Mouse (Mus musculus): ENCODE results near the gene Pou3f1. TPM values are rescaled to one million over a fixed set of nuclear protein-coding genes. Genes with fewer than 3 reads are reported as not detected.

Gene Pou3f1
- polyA plus RNA-seq, 1 experiment from 2014 or later: 0.36 TPM

- Histone ChIP-seq H3K4me1 (replicated peaks) (peaks cover 20% of the 10 kb centered on the region), H3K4me2 (peak overlapping the region; percentile 73), H3K36me3 (0 out of 2 replicates have a peak, but pooled peaks cover 4% of the 10 kb centered on the region), H3K9ac (no peak overlapping the region), H3K9me3 (replicated peaks) (no peaks in the 10 kb centered on the region), H3K4me3 (no peak overlapping the region), H3K27me3 (replicated peaks) (peaks cover 76% of the 10 kb centered on the region), H3K27ac (ENCODE audit: poor library complexity, severe bottlenecking) (no peak overlapping the region)
- ATAC-seq (ENCODE audit: insufficient number of reproducible peaks, low FRiP score): no peak
- whole genome bisulfite sequencing: 18% methylated on average over 7 of the region's 7 CpGs
These were observed 15.0 kb downstream of the Pou3f1 start for GRCm38 (mm10) chr4:124671583-124671982.

GRCm38 (mm10) chr4:124672347-124673320 lies 16.0 kb downstream of the Pou3f1 start:
- Histone ChIP-seq H3K9ac (peak overlapping the region; percentile 54; the same call in 1 of the 2 replicates), H3K27ac (ENCODE audit: poor library complexity, severe bottlenecking) (no peak overlapping the region), H3K9me3 (replicated peaks) (no peaks in the 10 kb centered on the region), H3K27me3 (replicated peaks) (peaks cover 65% of the 10 kb centered on the region), H3K36me3 (peaks cover 9% of the 10 kb centered on the region), H3K4me3 (peak overlapping the region; percentile 37), H3K4me2 (peak overlapping the region; percentile 73), H3K4me1 (replicated peaks) (peaks cover 20% of the 10 kb centered on the region)
- WGBS: 3% methylated on average over 26 of the region's 31 CpGs
- no peak for ATAC-seq (ENCODE audit: insufficient number of reproducible peaks, low FRiP score)

- Histone ChIP-seq H3K9me3 (replicated peaks) (no peaks in the 10 kb centered on the region), H3K27ac (ENCODE audit: poor library complexity, severe bottlenecking) (no peak overlapping the region), H3K36me3 (peaks cover 26% of the 10 kb centered on the region), H3K4me2 (no peak overlapping the region), H3K4me3 (no peak overlapping the region), H3K4me1 (replicated peaks) (peaks cover 23% of the 10 kb centered on the region), H3K27me3 (replicated peaks) (peaks cover 48% of the 10 kb centered on the region), H3K9ac (no peak overlapping the region)
- no peak for ATAC-seq (ENCODE audit: insufficient number of reproducible peaks, low FRiP score)
- 66% methylated on average over 17 of the region's 17 CpGs for WGBS
These were observed 17.9 kb downstream of the Pou3f1 start for GRCm38 (mm10) chr4:124674334-124675032.

GRCm38 (mm10) chr4:124675037-124675436 lies 18.4 kb downstream of the Pou3f1 start:
- H3K4me1 ChIP-seq (replicated peaks): peaks cover 24% of the 10 kb centered on the region
- WGBS: 3% methylated on average over 4 of the region's 4 CpGs
- no peak overlapping the region for H3K9ac ChIP-seq
- H3K36me3 ChIP-seq: peaks cover 31% of the 10 kb centered on the region
- H3K9me3 ChIP-seq (replicated peaks): no peaks in the 10 kb centered on the region
- ATAC-seq (ENCODE audit: insufficient number of reproducible peaks, low FRiP score): no peak
- peaks cover 46% of the 10 kb centered on the region for H3K27me3 ChIP-seq (replicated peaks)
- no peak overlapping the region for H3K4me3 ChIP-seq
- no peak overlapping the region for H3K27ac ChIP-seq (ENCODE audit: poor library complexity, severe bottlenecking)
- H3K4me2 ChIP-seq: no peak overlapping the region

- H3K9me3 ChIP-seq (replicated peaks): no peaks in the 10 kb centered on the region
- WGBS: 85% methylated on average over 6 of the region's 6 CpGs
- H3K27me3 ChIP-seq (replicated peaks): peaks cover 36% of the 10 kb centered on the region
- H3K4me1 ChIP-seq (replicated peaks): peaks cover 24% of the 10 kb centered on the region
- no peak overlapping the region for H3K4me2 ChIP-seq
- no peak overlapping the region for H3K27ac ChIP-seq (ENCODE audit: poor library complexity, severe bottlenecking)
- no peak overlapping the region for H3K4me3 ChIP-seq
- H3K36me3 ChIP-seq: peaks cover 40% of the 10 kb centered on the region
- H3K9ac ChIP-seq: no peak overlapping the region
- no peak for ATAC-seq (ENCODE audit: insufficient number of reproducible peaks, low FRiP score)
These were observed 19.4 kb downstream of the Pou3f1 start for GRCm38 (mm10) chr4:124675958-124676357.

GRCm38 (mm10) chr4:124682270-124682669 lies 25.7 kb downstream of the Pou3f1 start:
- Histone ChIP-seq H3K4me3 (no peak overlapping the region), H3K4me2 (no peak overlapping the region), H3K36me3 (peaks cover 80% of the 10 kb centered on the region), H3K27me3 (replicated peaks) (no peaks in the 10 kb centered on the region), H3K4me1 (replicated peaks) (peaks cover 13% of the 10 kb centered on the region), H3K27ac (ENCODE audit: poor library complexity, severe bottlenecking) (no peak overlapping the region), H3K9me3 (replicated peaks) (no peaks in the 10 kb centered on the region), H3K9ac (no peak overlapping the region)
- no peak for ATAC-seq (ENCODE audit: insufficient number of reproducible peaks, low FRiP score)
- WGBS: 66% methylated on average over 7 of the region's 7 CpGs

GRCm38 (mm10) chr4:124683474-124683873 lies 26.9 kb downstream of the Pou3f1 start:
- Histone ChIP-seq H3K27me3 (replicated peaks) (no peaks in the 10 kb centered on the region), H3K9ac (no peak overlapping the region; the same call in 1 of the 2 replicates), H3K36me3 (peaks cover 81% of the 10 kb centered on the region), H3K27ac (ENCODE audit: poor library complexity, severe bottlenecking) (no peak overlapping the region), H3K4me3 (no peak overlapping the region), H3K9me3 (replicated peaks) (no peaks in the 10 kb centered on the region), H3K4me1 (replicated peaks) (peaks cover 13% of the 10 kb centered on the region), H3K4me2 (no peak overlapping the region)
- no peak for ATAC-seq (ENCODE audit: insufficient number of reproducible peaks, low FRiP score)
- 91% methylated on average over 4 of the region's 4 CpGs for WGBS

GRCm38 (mm10) chr4:124685004-124685403 lies 28.4 kb downstream of the Pou3f1 start:
- Histone ChIP-seq H3K4me3 (no peak overlapping the region), H3K9ac (no peak overlapping the region), H3K27me3 (replicated peaks) (no peaks in the 10 kb centered on the region), H3K4me1 (replicated peaks) (peaks cover 8% of the 10 kb centered on the region), H3K36me3 (peaks cover 71% of the 10 kb centered on the region), H3K9me3 (replicated peaks) (no peaks in the 10 kb centered on the region), H3K27ac (ENCODE audit: poor library complexity, severe bottlenecking) (no peak overlapping the region), H3K4me2 (no peak overlapping the region)
- WGBS: 74% methylated on average over 4 of the region's 4 CpGs
- ATAC-seq (ENCODE audit: insufficient number of reproducible peaks, low FRiP score): no peak

GRCm38 (mm10) chr4:124685453-124685852 lies 28.8 kb downstream of the Pou3f1 start:
- Histone ChIP-seq H3K27ac (ENCODE audit: poor library complexity, severe bottlenecking) (0 out of 2 replicates have a peak overlapping the region, but pooled peaks have one; percentile 69), H3K9ac (no peak overlapping the region), H3K4me1 (replicated peaks) (peaks cover 8% of the 10 kb centered on the region), H3K4me3 (no peak overlapping the region), H3K36me3 (peaks cover 67% of the 10 kb centered on the region), H3K27me3 (replicated peaks) (no peaks in the 10 kb centered on the region), H3K4me2 (no peak overlapping the region), H3K9me3 (replicated peaks) (no peaks in the 10 kb centered on the region)
- 68% methylated on average over 8 of the region's 8 CpGs for WGBS
- ATAC-seq (ENCODE audit: insufficient number of reproducible peaks, low FRiP score): no peak

- no peaks in the 10 kb centered on the region for H3K9me3 ChIP-seq (replicated peaks)
- 79% methylated on average over 8 of the region's 8 CpGs for WGBS
- peak overlapping the region; percentile 69 for H3K27ac ChIP-seq (ENCODE audit: poor library complexity, severe bottlenecking)
- ATAC-seq (ENCODE audit: insufficient number of reproducible peaks, low FRiP score): no peak
- peaks cover 13% of the 10 kb centered on the region for H3K4me1 ChIP-seq (replicated peaks)
- H3K4me3 ChIP-seq: no peak overlapping the region
- no peak overlapping the region for H3K4me2 ChIP-seq
- H3K36me3 ChIP-seq: peaks cover 62% of the 10 kb centered on the region
- H3K9ac ChIP-seq: no peak overlapping the region
- H3K27me3 ChIP-seq (replicated peaks): no peaks in the 10 kb centered on the region
These were observed 29.3 kb downstream of the Pou3f1 start for GRCm38 (mm10) chr4:124685897-124686402.

- WGBS: 74% methylated on average over 8 of the region's 8 CpGs
- H3K27ac ChIP-seq (ENCODE audit: poor library complexity, severe bottlenecking): 0 out of 2 replicates have a peak overlapping the region, but pooled peaks have one; percentile 12
- no peak for ATAC-seq (ENCODE audit: insufficient number of reproducible peaks, low FRiP score)
These were observed 34.8 kb downstream of the Pou3f1 start for GRCm38 (mm10) chr4:124691455-124691854.

More at GRCm38 (mm10) chr4:124691455-124691854, 34.8 kb downstream of the Pou3f1 start:
- Histone ChIP-seq H3K4me1 (replicated peaks) (peaks cover 28% of the 10 kb centered on the region), H3K9me3 (replicated peaks) (no peaks in the 10 kb centered on the region), H3K4me3 (no peak overlapping the region), H3K9ac (0 out of 2 replicates have a peak overlapping the region, but pooled peaks have one; percentile 10), H3K27me3 (replicated peaks) (0 out of 2 replicates have a peak, but pooled peaks cover 6% of the 10 kb centered on the region), H3K36me3 (peaks cover 17% of the 10 kb centered on the region; the same call in 1 of the 2 replicates), H3K4me2 (peak overlapping the region; percentile 32)
